Mouse (Mus musculus): ENCODE data around the gene Ppid.
A peak's percentile ranks its signal among the peaks of the same experiment; 100 is the strongest.
"Not testable (repeated sequence)": the region's sequence is repeated elsewhere in the genome, so short reads cannot be mapped to it uniquely, and the experiment has no call there.

Ppid gene

DNA sequence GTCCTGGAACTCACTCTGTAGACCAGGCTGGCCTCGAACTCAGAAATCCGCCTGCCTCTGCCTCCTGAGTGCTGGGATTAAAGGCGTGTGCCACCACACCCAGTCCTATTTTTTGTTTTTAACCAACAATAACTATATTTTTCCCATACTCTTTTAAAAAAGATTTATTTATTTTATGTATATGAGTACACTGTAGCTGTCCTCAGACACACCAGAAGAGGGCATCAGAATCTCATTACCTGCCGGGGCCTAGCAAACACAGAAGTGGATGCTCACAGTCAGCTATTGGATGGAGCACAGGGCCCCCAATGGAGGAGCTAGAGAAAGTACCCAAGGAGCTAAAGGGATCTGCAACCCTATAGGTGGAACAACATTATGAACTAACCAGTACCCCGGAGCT is 17.8 kb upstream of the Ppid start:
- DNase-seq = not testable (repeated sequence)

DNA sequence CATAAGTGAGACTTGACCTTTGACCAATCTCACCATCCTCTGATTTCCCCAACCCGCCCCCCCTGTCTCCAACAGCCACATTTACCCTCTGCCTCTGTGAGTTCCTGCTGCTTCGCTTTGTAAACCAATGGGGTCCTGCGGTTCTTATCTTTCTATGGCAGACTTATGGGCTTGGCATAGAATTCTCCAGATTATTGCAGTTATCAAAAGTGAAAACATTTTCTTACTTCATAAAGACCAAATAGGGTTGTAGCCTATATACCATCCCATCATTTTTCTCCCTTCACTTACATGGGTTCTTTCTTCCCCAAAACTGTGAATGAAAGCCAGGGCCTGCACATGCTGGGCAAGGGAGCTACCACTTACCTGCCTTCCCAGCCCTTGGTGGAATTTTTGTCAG is 16.8 kb upstream of the Ppid start:
- no peak for DNase-seq

DNA sequence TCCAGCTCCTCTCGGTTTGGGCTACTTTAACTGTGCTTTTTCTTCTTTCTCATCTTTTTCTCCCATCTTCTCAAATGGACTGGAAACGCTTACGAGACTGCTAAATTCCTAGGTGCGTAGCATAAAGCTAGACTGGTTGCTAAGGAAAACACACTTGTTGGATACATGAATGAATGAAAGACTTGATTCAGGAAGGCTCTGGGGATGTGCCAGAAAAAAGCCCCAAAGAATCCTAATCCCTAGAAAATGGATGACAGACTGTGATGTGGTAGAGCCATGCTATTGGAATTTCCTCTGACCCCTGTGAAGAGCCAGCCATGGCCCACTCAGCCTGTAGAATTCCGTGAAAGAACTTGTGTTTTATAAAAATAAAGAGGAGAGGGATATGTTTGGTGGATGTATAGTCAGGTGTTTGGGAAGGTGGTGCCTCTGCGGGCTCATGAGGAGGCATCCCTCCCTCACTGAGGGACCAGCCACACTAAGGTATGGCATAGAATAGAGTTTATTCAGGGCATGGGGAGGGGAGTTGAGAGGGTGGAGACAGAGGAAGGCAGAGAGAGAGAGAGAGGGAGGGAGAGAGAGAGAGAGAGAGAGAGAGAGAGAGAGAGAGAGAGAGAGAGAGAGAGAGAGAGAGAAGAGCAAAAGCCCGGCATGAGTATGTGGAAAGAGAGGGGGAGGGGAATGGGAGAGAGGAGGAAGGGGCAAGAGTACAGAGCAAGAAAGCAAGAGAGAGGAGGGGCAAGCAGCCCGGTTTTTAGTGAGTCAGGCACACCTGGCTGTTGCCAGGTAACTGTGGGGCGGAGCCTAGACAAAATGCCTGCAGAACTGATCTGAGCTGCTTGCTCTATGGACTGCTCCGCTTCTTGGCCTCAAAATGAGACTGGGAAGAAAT is 15.3 kb upstream of the Ppid start:
- DNase-seq = no peak

DNA sequence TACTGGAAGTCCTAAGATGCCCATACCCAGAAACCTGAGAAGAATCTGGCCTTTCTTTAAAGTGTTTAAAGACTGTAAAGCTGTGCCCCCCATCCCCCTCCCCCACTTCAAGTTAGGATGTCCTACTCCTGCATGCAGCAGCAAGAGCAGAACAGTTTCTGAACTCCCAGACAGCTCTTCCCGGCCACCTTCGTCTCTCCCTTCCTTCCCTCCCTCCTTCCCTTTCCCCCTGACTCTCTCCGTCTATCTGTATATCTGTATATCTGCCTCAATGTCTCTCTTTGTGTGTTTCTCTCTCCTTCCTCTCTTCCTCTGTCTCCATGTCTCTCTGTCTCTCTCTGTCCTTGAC is 14.7 kb upstream of the Ppid start:
- no peak for DNase-seq

DNA sequence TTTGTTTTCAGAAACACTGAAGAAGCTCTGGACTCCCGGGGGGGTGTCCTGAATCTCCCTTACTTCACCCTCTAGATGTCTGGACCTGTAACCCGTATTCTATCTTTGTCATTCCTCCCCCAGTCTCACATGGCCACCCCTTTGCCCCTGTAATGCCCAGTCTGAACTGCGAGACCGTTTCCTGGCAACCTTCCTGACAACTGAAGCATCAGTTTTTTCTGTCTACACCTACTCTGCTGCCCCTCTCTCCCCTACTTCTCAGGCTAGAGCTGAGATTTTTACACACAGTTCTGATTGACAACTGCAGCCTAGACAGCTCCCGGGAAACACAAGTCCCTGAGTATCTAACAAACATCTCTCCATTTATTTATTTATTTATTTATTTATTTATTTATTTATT is 14.3 kb upstream of the Ppid start:
- DNase-seq = no peak

DNA sequence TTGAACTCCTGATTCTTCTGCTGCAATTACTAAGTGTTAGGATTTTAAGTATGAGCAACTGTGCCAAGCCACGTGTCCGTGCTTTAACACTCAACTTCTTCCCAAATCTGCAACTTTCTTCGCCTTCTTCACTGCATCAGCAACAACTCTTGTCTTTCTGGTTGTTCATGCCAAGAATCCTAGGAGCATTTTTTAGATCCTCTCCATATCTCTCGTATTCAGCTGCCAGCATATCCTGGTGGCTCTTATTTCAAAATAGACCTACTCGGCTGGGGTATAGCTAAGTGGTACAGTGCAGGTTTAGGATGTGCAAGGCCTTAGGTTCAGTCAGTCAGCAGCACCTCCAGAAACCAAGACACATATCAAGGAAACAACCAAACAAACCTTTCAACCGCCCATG is 13.5 kb upstream of the Ppid start:
- no peak for DNase-seq

DNA sequence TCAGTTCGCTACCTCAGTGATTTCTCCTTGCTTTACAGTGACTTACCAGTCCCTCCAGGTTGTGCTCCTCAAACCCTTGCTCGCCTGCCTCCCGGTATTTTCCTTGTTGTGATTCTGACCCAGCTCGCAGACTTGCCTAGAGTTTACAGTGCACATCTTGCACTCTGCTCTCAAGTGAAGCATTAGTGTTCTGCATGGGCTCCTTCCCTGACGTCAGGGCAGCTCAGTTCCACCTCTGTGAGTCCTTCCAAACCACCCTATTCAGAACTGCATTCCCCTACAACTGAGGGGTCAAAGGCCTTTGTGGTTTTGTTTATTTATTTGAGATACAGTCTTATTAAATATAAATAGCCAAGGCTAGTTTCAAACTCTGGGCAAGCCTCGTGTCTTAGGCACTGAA is 13.0 kb upstream of the Ppid start:
- no peak for DNase-seq

DNA sequence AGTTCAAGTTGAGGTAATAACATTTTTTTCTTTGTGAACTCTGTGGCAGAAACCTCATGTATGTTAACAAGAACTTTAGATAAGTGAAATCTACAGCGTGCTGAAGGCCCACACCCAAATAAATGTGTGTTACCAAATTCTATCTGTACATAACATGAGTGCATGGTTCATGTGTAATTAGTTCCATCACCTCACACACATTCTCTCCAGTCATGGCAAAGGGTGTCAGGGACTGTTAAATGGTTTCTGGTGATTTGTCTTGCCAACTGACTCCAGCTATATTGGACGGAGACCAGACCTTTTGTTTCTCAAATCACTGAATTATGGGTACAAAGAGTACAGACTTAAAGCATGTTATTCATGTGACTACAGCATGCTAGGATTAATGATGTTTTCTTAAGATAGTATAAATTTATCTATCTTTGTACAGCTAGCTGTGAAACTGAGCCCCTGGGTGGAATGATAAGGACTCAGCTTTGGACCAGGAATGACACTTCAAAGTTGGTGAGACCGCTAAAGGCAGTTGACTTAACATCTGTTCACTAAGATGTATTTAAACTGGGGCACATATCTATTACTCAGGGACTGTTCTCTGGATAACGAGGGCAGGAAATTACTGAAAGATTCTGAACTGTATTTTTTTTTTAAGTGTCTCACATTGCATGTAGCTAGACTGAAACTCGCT is 11.1 kb upstream of the Ppid start:
- no peak for DNase-seq

DNA sequence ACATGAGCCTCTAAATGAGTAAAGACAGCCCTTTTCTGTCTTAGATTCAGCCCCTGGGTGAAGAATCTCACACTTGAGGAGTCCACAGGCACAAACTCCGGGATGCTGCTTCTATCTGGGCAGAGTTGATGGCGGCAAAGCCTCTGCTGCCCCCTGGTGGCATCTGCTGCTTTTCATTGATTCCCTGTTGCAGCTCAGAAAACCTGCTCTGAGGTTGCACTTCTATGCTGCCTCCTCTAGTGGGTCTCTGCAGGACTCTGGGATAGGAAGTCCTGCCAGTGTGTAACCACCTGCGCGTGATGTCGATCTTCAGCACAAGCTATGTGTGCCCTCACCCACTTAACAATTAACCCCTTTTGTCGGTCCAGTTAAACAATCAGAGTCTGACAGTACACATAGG is 4.3 kb upstream of the Ppid start:
- peak; percentile 87 for DNase-seq

DNA sequence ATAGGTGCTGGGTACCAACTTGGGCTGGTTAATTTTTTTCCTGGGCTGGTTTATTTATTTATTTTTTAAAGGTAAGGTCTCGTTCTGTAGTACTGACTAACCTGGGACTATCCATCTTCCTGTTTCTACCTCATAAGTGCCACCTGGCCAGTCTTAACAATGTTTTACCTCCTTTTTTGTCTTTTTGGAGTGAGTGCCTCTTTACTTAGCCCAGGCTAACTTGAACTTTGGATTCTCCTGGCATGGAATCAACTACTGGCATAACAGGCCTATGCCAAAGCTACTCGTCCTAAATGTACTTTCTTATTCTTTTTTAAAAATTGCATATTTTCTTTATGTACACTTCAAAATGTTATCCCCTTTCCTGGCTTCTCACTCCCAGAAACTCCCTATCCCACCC is 1.5 kb upstream of the Ppid start:
- DNase-seq = no peak

DNA sequence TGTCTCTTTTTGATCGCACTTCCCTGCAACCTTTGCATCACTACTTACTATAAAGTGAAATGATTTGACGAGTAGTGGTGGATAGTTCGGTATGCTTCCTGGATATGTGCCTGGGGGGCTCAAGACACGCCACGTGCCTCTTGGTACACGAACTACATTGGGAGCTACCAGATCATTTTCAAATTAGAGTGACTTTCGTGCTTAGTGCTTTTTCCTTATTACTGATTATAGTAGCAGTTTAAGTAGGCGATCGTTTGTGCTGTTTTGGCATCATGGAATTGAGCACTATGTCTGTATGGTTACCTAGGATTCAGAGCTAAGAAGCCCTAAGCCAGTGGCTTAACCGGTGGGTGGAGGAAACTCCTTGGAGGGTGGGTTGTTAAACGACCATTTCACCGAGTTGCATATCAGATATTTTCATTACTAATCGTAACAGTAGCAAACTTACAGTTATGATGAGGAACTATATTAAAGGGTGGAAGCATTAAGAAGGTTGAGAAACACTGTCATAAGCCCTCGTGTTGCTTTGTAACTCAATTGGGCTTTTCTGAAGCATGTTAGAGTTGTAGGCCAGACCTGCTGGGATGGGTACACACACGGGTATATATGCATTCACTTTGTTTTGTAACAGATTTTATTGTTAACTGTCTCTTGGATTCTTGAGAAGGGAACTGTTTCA is 790 bp downstream of the Ppid start:
- no peak for DNase-seq

DNA sequence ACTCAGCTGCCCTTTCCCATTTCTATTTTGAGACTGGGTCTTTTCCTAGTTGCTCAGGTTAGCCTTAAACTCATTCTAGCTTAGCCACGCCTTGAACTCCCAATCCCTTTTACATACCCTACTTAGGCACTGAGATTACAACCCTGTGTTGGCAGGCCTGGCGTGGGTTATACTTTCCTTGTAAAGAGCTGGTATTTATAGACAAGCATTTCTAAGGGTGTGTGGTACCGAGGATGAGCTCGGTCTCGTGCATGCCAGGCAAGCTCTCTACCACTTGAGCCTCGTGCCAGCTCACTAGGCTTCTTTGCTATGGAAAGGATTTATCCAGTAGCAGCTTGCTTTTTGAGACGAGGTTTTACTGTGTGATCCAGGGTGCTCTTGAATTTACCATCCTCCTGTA is 4.3 kb downstream of the Ppid start:
- DNase-seq = no peak

DNA sequence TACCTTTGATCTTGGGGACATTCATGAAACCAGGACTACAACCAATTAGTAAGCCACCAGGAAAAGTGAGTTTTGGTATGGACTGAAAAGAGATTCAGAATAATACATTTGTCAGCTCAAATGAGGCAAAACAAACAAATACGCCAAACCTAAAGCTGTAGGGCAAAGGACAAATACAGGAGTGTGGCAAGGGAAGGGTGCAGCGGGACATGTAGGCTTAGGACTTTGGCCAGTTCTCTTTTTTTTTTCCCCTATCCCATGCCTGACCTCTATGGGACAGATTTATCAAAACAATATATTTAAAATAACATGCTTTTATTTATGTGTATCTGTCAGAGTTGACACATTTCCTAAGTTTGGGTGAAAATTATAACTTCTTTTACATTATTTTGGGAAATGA is 18.7 kb downstream of the Ppid start:
- no peak for DNase-seq

DNA sequence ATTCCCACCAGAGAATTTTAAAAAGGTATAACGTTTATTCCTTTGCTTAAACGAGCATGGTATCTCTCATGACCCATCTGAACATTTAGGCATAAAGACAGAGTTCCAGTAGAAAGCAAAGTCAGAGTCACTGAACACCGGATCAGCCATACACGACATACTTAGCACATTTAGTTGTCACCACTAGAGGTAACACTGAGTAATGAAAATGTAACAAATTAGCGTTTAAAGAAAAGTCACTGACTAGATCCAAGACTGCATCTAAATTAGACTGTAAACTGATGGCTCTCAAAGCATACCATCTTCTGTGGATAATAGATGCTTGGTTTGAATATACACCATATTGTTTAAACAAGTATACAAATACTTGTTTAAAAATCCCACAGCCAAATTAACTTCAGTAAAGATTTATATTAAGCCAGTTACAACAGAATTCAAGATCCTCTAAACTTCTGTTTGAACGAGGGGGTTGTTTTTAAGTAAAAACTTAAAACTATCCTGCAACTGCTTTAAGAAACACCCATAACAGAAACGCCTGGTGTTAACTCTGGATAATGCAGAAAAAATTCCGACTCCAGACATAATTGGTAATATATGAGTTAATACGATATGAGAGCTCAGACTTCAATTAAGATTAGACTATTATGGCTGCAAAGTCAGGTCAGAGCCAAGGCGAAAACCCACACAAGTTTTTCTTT is 36.5 kb downstream of the Ppid start:
- no peak for DNase-seq

DNA sequence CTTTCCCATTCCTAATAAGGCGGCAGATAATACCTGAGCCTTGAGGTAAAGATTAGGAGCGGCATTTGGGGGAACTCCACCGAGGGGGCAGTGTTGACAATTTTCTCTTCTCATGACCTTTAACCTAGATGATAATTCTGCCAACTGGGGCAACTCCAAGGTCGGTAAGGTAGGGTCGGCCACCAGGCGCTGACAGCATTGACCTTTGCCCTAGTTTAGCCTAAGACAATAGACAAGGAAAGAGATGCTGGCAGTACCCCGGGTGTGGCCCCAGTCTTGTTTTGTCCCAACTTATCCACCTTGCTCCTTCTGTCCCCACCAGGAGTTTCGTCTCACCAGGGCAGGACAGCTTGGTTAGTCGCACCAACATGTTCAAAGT is 37.0 kb downstream of the Ppid start:
- DNase-seq = no peak

DNA sequence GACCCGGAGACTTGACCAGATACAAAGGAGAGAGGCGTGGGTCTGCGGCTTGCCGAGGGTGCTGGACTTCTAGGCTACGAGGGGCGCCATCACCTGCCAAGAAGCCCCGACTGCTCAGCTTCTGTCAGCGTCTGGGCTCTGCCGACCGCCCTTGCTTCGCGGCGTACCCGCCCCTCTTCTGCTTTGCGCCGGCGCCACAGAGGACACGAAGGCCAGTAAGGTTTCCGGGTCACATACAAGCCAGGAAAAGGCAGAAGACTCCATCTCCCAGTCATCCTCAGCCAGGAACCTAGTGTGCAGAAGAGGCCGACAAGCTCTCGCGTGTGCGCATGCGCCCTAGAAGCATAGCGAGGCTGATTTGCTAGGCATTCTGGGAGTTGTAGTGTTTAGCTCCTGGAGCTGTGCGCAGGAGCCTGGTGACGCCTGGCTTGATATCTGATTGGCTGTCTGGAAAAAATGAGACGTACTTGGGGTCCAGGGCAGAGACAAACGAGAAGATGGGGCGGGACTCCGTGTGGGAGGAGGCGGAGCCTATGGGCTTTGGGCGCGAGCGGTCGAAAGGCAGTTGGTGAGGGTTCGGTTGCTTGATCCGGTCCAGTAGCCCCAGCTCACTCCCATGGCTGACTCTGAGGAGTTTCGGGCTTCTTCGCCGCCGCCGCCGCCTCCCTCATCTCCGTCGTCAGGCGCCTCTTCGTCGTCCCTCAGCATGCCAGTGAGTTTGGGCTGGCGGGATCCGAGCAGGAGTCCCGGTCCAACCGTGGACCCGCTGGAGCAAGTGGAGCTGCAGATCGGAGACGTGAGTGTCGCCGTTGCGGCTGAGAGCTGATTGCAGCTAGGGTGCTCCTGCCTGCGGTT is 37.6 kb downstream of the Ppid start, which contains the start of gene 4930579G24Rik:
4930579G24Rik (plus strand) TSS at position 519 of the 855 bp plus-strand sequence.
- DNase-seq = peak; percentile 100

DNA sequence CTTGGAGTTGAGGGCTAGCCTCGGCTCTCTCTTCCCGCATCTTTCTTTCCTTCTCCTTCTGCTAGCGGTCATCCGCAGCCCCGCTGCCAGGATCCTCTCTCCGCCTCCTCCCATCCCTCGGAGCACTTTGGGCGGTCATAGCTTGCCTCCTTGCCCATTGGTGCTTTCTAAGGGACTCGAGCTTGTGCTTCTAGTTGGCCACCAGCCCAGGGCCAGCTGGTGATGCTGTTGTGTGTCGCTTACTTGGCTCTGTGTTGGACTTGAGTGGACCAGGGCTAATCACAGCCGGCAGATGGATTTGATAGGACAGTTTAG is 38.2 kb downstream of the Ppid start, which contains the start of gene Etfdh:
Etfdh (minus strand) TSS at position 85 of the 315 bp plus-strand sequence.
- DNase-seq = peak; percentile 93

DNA sequence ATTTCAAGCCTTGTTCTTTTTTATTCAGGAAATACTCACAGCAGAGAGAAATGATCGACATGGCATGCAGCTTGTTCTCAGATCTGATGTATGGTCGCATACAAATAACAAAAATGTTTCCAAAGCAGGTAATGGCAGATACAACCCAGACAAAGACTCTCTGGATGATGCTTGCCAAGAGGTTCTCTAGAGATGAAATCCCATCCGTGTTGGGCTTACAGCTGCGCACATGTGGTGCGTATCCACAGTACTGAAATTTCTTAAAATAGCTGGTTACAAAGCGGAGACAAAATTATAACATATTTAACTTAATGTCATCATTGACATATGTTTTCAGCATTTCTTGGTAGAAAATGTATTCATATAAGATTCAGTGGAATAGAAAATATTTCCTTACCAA is 61.0 kb downstream of the Ppid start:
- DNase-seq = no peak
